Mouse (Mus musculus) liver, postnatal 0 days (tissue): ENCODE data around the gene Dhh.

ENCODE experiments used
- CTCF ChIP-seq: sonication (generic); IDR thresholded peaks from 2 replicates; pipeline ENCODE4 v1.5.1; 2016; ENCODE audit warnings: antibody characterized with exemption, low read depth
- EP300 ChIP-seq: IDR thresholded peaks from 2 replicates; pipeline ENCODE4 v1.6.1; 2016; ENCODE audit warnings: antibody characterized with exemption, low read depth, mild to moderate bottlenecking

DNA sequence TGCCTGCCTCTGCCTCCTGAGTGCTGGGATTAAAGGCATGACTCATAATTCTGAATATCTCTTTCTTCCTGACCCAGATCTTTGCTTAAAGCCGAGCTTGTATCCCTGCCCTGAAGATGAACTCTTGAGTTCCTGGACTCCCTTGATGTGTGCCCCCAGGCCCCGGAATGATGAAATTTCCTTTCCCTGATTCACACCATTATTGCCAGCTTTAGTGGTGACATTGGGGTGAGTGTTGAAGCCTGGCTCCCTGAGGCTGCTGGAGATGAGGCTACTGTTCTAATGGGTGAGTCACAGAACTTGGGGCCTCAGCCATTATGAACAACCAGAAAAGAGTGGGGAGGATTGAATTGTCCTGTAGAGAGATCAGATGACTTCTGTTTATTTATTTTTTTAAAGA, 43.2 kb upstream of the Dhh start:
- TF ChIP-seq CTCF (no peak), EP300 (no peak)
